Mouse (Mus musculus) small intestine, adult 2 months (tissue): ENCODE data around the gene Abcg8.

Experiments
- CTCF ChIP-seq: fragments of 200-500 bp; IDR thresholded peaks from 2 replicates; pipeline ENCODE4 v1.5.1; 2012; ENCODE audit warnings: low read depth, mild to moderate bottlenecking, control low read depth, inconsistent platforms, low read length, moderate library complexity, mixed read lengths; ENCODE audit not compliant: insufficient replicate concordance, insufficient read length; ENCODE audit errors: extremely low read depth
- POLR2A ChIP-seq: fragments of 200-500 bp; IDR thresholded peaks from 2 replicates; pipeline ENCODE4 v1.6.1; 2012; ENCODE audit warnings: low read depth, mild to moderate bottlenecking, control low read depth, inconsistent platforms, low read length, moderate library complexity

DNA sequence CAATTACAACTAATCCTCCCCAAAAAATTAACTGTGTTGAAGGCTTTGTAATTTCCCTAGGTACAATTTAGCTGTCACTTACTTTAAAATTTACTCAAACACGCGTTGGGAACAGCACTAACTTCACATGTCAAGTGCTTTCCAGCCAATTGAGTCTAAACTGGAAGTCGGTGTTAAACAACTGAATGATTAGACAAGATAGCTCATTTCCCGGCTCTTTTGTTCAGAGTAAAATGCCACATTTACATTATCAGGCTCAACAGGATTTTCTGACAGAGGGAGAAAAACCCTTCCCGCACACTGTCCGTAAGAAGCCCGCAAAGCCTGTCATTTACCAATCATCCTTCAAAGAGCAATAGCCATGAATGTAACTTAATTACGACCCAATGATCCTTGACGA is 68.9 kb downstream of the Abcg8 start:
- no peak for TF ChIP-seq CTCF
- TF ChIP-seq POLR2A, result no peak
